Mouse (Mus musculus) MEL (cell line): Measurements from ENCODE around the gene Cdhr4.

Source experiments
- BHLHE40 ChIP-seq: IDR thresholded peaks from 2 replicates; pipeline ENCODE4 v1.6.1; 2012; ENCODE audit warnings: low read depth, mild to moderate bottlenecking, inconsistent platforms, low read length, improper control_type of control experiment, borderline replicate concordance
- CHD1 ChIP-seq: IDR thresholded peaks from 2 replicates; pipeline ENCODE4 v1.6.1; 2012; ENCODE audit warnings: low read depth, mild to moderate bottlenecking, inconsistent platforms, low read length, improper control_type of control experiment
- CTCF ChIP-seq, 3 experiments: IDR thresholded peaks in 2 of 3; conservative IDR thresholded peaks in 1 of 3; 2 replicates each; pipeline ENCODE4 v1.5.1; 2011 to 2012; ENCODE audit warnings: low read length in 3 of 3, low read depth in 2 of 3, mild to moderate bottlenecking in 2 of 3, improper control_type of control experiment in 1 of 3, inconsistent platforms in 1 of 3, mixed read lengths in 1 of 3, moderate library complexity in 1 of 3; ENCODE audit not compliant: control insufficient read depth in 1 of 3, insufficient read depth in 1 of 3, poor library complexity in 1 of 3, severe bottlenecking in 1 of 3
- JUND ChIP-seq: IDR thresholded peaks from 2 replicates; pipeline ENCODE4 v1.6.1; 2011; ENCODE audit warnings: low read depth, mild to moderate bottlenecking, improper control_type of control experiment, low read length
- POLR2A ChIP-seq, 2 experiments: IDR thresholded peaks; 2 replicates each; pipeline ENCODE4 v1.6.1; 2011 to 2012; ENCODE audit warnings: low read length in 2 of 2, mild to moderate bottlenecking in 2 of 2, control low read depth in 1 of 2, improper control_type of control experiment in 1 of 2, low read depth in 1 of 2, moderate library complexity in 1 of 2; ENCODE audit not compliant: control insufficient read depth in 1 of 2, insufficient read depth in 1 of 2, poor library complexity in 1 of 2
- USF1 ChIP-seq: IDR thresholded peaks from 2 replicates; pipeline ENCODE4 v1.6.1; 2014; ENCODE audit warnings: low read depth, mild to moderate bottlenecking, inconsistent platforms, low read length, improper control_type of control experiment, moderate library complexity

GRCm38 (mm10) chr9:108008041-108008440 is 15.7 kb downstream of the Cdhr4 start:
- no peak for TF ChIP-seq CTCF (IDR thresholded peaks at IDR 0.05 in 2 of 3, conservative IDR thresholded peaks at IDR 0.05 in 1 of 3; ENCODE audit: control insufficient read depth in 1 of 3, insufficient read depth in 1 of 3, low read depth in 2 of 3, low read length in 3 of 3, poor library complexity in 1 of 3, severe bottlenecking in 1 of 3)
- TF ChIP-seq USF1: no peak
- no peak for TF ChIP-seq JUND
- TF ChIP-seq BHLHE40: no peak
- TF ChIP-seq CHD1: no peak
- TF ChIP-seq POLR2A (IDR thresholded peaks at IDR 0.05; ENCODE audit: control insufficient read depth in 1 of 2, insufficient read depth in 1 of 2, low read depth in 1 of 2, low read length in 2 of 2, poor library complexity in 1 of 2): no peak
